Mouse (Mus musculus) heart, embryonic 14.5 days (tissue): ENCODE data around the gene Cd302. TPM values are rescaled to one million over a fixed set of nuclear protein-coding genes. Genes with fewer than 3 reads are reported as not detected.

Experiments used
- ATAC-seq: fragments of 200-750 bp; cut with Nextera tagmentation; 2 replicates; pipeline ENCODE4 v1.8.0; 2017; ENCODE audit warnings: low read depth, moderate TSS enrichment; ENCODE audit not compliant: insufficient number of reproducible peaks, insufficient read depth, low FRiP score
- H3K27ac ChIP-seq, 2 experiments: fragments of 200-500 bp in 1 of 2; fragments of 300-500 bp in 1 of 2; sonication (generic) in 1 of 2; replicated peaks in 1 of 2; 2 replicates each; pipeline ENCODE4 v1.5.1; 2012 to 2014; ENCODE audit warnings: low read depth in 2 of 2, low read length in 2 of 2, control low read depth in 1 of 2, mild to moderate bottlenecking in 1 of 2, mixed read lengths in 1 of 2; ENCODE audit not compliant: control insufficient read depth in 1 of 2, insufficient read depth in 1 of 2
- H3K27me3 ChIP-seq: fragments of 300-500 bp; sonication (generic); 2 replicates; pipeline ENCODE4 v1.6.1; 2014; ENCODE audit warnings: mild to moderate bottlenecking, low read length, control low read depth; ENCODE audit not compliant: control insufficient read depth, insufficient read depth
- H3K36me3 ChIP-seq: fragments of 300-500 bp; sonication (generic); 2 replicates; pipeline ENCODE4 v1.6.1; 2014; ENCODE audit warnings: mild to moderate bottlenecking, control low read depth, low read length, mixed read lengths; ENCODE audit not compliant: control insufficient read depth, insufficient read depth
- H3K4me1 ChIP-seq, 2 experiments: fragments of 200-500 bp in 1 of 2; fragments of 300-500 bp in 1 of 2; sonication (generic) in 1 of 2; 2 replicates each; pipeline ENCODE4 v1.6.1; 2012 to 2014; ENCODE audit warnings: low read length in 2 of 2, control low read depth in 1 of 2, mixed read lengths in 1 of 2; ENCODE audit not compliant: control insufficient read depth in 2 of 2, insufficient read depth in 2 of 2
- H3K4me2 ChIP-seq: fragments of 300-500 bp; sonication (generic); 2 replicates; pipeline ENCODE4 v1.6.1; 2014; ENCODE audit warnings: mild to moderate bottlenecking, low read length
- H3K4me3 ChIP-seq, 2 experiments: fragments of 200-500 bp in 1 of 2; fragments of 300-500 bp in 1 of 2; sonication (generic) in 1 of 2; 2 replicates each; pipeline ENCODE4 v1.5.1; 2012 to 2014; ENCODE audit warnings: low read length in 2 of 2, mild to moderate bottlenecking in 2 of 2, control low read depth in 1 of 2, low read depth in 1 of 2, moderate library complexity in 1 of 2; ENCODE audit not compliant: control insufficient read depth in 1 of 2, insufficient read depth in 1 of 2
- H3K9ac ChIP-seq: fragments of 300-500 bp; sonication (generic); 2 replicates; pipeline ENCODE4 v1.6.1; 2014; ENCODE audit warnings: mild to moderate bottlenecking, low read length
- H3K9me3 ChIP-seq: fragments of 300-500 bp; sonication (generic); 2 replicates; pipeline ENCODE4 v1.6.1; 2016; ENCODE audit warnings: low read length, control low read depth; ENCODE audit not compliant: control insufficient read depth
- WGBS: fragments of 180-500 bp; shearing (Covaris S2); extraction: QIAGEN DNeasy Blood & Tissue Kit; methylation state at CpG from one replicate; pipeline ENCODE4 v1.1.7; 2014; 5-methylcytosine and 5-hydroxymethylcytosine counted together
- polyA plus RNA-seq: library from polyadenylated mRNA; unstranded; fragments of >200 nt; fragmentation: Nextera tagmentation; extraction: Ambion mirVana; gene quantifications from 2 replicates; pipeline ENCODE4 v1.2.1, GENCODE M21; 2014

Cd302 gene
- polyA plus RNA-seq = 20.3 and 25.5 TPM in 2 replicates

GRCm38 (mm10) chr2:60284467-60284821 is at the start of gene Cd302:
Gene Cd302, minus strand, starts transcription at chr2:60284488.
- ATAC-seq = no peak
- no peak within 1 kb of the TSS for H3K27ac ChIP-seq
- peak within 1 kb of the TSS; percentile 73 for H3K9ac ChIP-seq
- WGBS = 41% methylated on average over 4 of the region's 4 CpGs
- no peaks in the 10 kb centered on the region for H3K36me3 ChIP-seq
- no peaks in the 10 kb centered on the region for H3K9me3 ChIP-seq
- H3K27me3 ChIP-seq = no peaks in the 10 kb centered on the region
- peaks cover 3 to 10% of the 10 kb centered on the region in 2 experiments; a peak in 2 of 4 replicates for H3K4me1 ChIP-seq
- peak within 1 kb of the TSS; percentile 50 to 52 for H3K4me3 ChIP-seq
- peak within 1 kb of the TSS; percentile 93 for H3K4me2 ChIP-seq

- Histone ChIP-seq H3K4me1 (no peaks in the 10 kb centered on the region), H3K36me3 (no peaks in the 10 kb centered on the region), H3K4me3 (no peak overlapping the region), H3K27me3 (no peaks in the 10 kb centered on the region), H3K4me2 (no peak overlapping the region), H3K9ac (no peak overlapping the region), H3K27ac (no peak overlapping the region), H3K9me3 (no peaks in the 10 kb centered on the region)
- no peak for ATAC-seq
- WGBS = 37% methylated on average over 10 of the region's 10 CpGs
Observed at GRCm38 (mm10) chr2:60328641-60329040, 44.4 kb upstream of the Cd302 start.

- Histone ChIP-seq H3K4me1 (no peaks in the 10 kb centered on the region), H3K36me3 (no peaks in the 10 kb centered on the region), H3K4me2 (no peak overlapping the region), H3K27me3 (no peaks in the 10 kb centered on the region), H3K9me3 (no peaks in the 10 kb centered on the region), H3K4me3 (no peak overlapping the region), H3K9ac (no peak overlapping the region), H3K27ac (no peak overlapping the region)
- no peak for ATAC-seq
- WGBS = 76% methylated on average over 11 of the region's 11 CpGs
Observed at GRCm38 (mm10) chr2:60327581-60327980, 43.3 kb upstream of the Cd302 start.

- Histone ChIP-seq H3K4me1 (no peaks in the 10 kb centered on the region), H3K36me3 (no peaks in the 10 kb centered on the region), H3K27me3 (no peaks in the 10 kb centered on the region), H3K9me3 (no peaks in the 10 kb centered on the region), H3K4me3 (no peak overlapping the region), H3K9ac (no peak overlapping the region), H3K27ac (no peak overlapping the region), H3K4me2 (no peak overlapping the region)
- 82% methylated on average over 7 of the region's 7 CpGs for WGBS
- ATAC-seq = no peak
Observed at GRCm38 (mm10) chr2:60326948-60327347, 42.7 kb upstream of the Cd302 start.

GRCm38 (mm10) chr2:60323411-60323810 is 39.1 kb upstream of the Cd302 start:
- WGBS = 77% methylated on average over 5 of the region's 5 CpGs
- H3K4me1 ChIP-seq = no peaks in the 10 kb centered on the region
- no peak overlapping the region for H3K27ac ChIP-seq
- no peak overlapping the region for H3K4me2 ChIP-seq
- ATAC-seq = no peak
- H3K9me3 ChIP-seq = no peaks in the 10 kb centered on the region
- H3K27me3 ChIP-seq = no peaks in the 10 kb centered on the region
- no peak overlapping the region for H3K9ac ChIP-seq
- H3K4me3 ChIP-seq = no peak overlapping the region
- no peaks in the 10 kb centered on the region for H3K36me3 ChIP-seq

- Histone ChIP-seq H3K4me2 (no peak overlapping the region), H3K4me1 (no peaks in the 10 kb centered on the region), H3K27ac (no peak overlapping the region), H3K27me3 (no peaks in the 10 kb centered on the region), H3K4me3 (no peak overlapping the region), H3K36me3 (no peaks in the 10 kb centered on the region), H3K9ac (no peak overlapping the region), H3K9me3 (no peaks in the 10 kb centered on the region)
- ATAC-seq = no peak
- 66% methylated on average over 6 of the region's 6 CpGs for WGBS
Observed at GRCm38 (mm10) chr2:60322031-60322726, 37.9 kb upstream of the Cd302 start.

- 86% methylated on average over 4 of the region's 4 CpGs for WGBS
- no peaks in the 10 kb centered on the region for H3K4me1 ChIP-seq
- H3K4me2 ChIP-seq = no peak overlapping the region
- H3K27ac ChIP-seq = no peak overlapping the region
- no peaks in the 10 kb centered on the region for H3K27me3 ChIP-seq
- ATAC-seq = no peak
- H3K36me3 ChIP-seq = no peaks in the 10 kb centered on the region
- H3K9ac ChIP-seq = no peak overlapping the region
- no peak overlapping the region for H3K4me3 ChIP-seq
- no peaks in the 10 kb centered on the region for H3K9me3 ChIP-seq
Observed at GRCm38 (mm10) chr2:60303796-60304195, 19.5 kb upstream of the Cd302 start.

- Histone ChIP-seq H3K4me3 (no peak overlapping the region), H3K9me3 (no peaks in the 10 kb centered on the region), H3K36me3 (no peaks in the 10 kb centered on the region), H3K4me2 (no peak overlapping the region), H3K4me1 (no peaks in the 10 kb centered on the region), H3K27ac (no peak overlapping the region), H3K27me3 (no peaks in the 10 kb centered on the region), H3K9ac (no peak overlapping the region)
- 81% methylated on average over 2 of the region's 2 CpGs for WGBS
- ATAC-seq = no peak
Observed at GRCm38 (mm10) chr2:60299323-60299722, 15.0 kb upstream of the Cd302 start.
